Mouse (Mus musculus): ENCODE results near the gene Hipk3.

Hipk3 gene

DNA sequence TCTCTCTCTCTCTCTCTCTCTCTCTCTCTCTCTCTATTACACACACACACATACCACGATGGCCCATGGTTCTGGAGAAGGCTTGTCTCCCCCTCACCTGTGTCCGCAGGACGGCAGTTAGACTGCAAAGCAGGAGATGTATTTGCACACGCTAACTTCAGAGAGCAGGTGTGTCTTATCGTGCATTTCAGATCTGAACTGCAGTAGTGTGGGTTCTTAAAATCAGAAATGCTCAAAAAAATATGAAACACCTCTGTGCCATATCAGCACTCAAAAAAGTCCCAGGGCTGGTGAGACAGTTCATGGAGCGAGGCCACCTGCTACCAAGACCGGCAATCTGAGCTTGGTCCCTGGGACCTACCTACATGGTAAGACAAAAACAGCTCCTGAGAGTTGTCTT, 82.4 kb downstream of the Hipk3 start:
- no peak for DNase-seq (ENCODE audit: low spot score)

DNA sequence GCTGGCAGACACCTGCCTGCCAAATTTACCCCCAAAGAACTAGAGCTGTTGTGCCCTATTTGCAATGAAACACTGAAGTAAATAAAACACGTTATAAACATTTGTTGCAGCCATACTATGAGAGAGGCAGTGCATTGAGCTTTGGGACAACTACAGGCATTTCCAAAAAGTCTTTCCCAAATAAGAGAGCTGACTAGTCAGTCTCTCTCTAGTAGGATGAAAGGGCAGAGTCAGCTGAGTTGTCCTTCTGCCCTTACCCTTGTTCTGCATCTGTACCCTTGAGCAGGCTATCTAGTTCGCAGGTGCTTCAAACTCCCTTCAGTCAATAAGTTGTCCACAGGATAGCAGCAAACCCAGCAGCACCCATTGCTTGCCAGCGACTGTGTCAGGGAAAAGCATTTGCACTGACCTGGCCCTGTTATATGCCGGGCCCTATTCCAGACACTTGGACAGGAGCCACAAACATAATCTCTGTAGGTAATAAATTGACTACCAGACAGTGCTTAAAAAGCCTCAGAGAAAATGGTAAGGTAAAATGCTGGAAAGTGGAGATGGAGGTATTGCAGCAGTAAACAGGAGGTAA, 83.2 kb downstream of the Hipk3 start, which contains the start of gene D430041D05Rik:
Gene D430041D05Rik, minus strand, starts transcription at position 51 of the 583 bp plus-strand sequence.
- DNase-seq (ENCODE audit: low spot score), result no peak

DNA sequence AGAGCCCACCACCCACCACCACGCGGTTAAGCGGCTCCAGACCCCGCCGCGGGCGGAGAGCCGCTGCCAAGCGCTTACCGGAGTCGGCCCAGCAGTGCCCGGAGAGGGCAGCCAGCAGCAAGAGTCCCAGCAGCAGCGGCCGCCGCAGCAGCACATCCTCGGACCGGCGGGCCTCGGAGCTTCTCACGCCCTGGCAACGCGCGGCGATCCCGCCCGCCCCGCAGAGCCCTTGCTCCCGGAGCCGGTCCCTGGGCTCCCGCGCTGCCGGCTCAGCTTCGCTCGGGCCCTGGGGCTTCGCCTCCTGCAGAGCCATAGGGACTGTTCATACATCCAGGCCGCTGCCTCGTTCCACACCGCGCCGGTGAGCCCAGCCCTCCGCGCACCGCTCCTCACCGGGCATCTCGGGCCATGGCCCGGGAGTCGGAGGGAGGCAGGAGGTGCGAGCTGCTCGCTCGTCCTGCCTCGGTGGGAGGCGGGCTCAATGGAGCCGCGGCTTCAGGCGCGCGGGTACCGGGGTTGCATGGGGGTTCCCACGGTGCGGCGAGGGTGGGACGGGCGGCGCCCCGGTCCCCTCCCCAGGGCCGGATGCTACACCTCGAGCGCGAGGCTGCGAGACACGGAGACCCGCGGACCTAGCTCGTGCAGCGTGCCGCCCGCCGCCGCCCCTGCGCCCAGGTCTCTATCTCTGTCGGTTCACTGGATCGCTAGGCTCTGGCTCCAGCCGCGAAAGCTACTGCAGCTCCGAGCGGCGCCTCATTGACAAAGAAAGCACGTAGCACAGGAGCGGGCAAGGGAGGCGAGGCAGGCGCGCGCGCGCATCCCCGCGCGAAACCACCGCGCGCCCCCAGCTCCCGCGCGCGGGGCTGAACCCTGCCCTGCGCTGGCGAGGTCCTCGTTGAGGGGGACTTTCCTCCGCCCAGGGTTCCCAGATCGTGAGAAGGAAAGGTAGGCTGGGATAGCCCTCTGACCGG, 84.1 kb downstream of the Hipk3 start:
- DNase-seq (ENCODE audit: low spot score), result no peak

DNA sequence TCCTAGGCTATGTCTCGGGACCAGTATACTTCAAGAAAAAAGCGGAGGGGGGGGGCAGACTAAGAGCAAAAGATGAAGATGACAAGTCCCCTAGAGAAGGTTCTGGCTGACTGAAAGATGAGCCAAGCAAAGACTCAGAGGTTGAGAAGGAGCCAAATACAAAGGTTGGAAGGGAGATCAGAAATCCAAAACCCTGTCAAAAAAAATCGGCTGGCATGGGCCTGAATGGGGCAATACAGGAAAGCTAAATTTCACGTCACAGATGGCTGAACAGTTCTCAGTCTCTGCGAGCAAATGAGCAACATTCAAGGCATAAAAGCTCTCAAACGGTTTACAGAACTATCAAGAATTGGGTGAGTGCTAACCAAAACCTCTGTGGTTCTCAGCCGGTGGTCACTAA, 85.9 kb downstream of the Hipk3 start:
- no peak for DNase-seq (ENCODE audit: low spot score)

DNA sequence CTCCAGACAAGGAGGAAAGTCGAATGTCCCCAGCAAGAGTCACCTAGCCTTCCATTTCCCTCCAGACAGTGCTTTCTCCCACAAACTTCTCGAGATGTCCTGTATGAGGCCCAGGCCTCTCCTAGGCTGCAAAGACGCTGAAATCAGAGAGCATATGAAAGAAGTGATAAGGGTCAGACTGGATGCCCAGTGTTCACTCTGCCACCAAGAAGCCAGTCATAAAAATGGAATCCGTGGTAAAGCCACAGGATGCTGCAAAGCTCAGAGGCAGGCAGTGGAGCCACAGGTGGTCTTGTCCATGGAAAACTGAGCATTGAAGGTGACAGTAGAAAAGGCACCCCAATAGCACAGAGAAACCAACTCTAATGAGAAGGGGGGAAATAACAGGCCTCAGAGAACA, 86.3 kb downstream of the Hipk3 start:
- no peak for DNase-seq (ENCODE audit: low spot score)

DNA sequence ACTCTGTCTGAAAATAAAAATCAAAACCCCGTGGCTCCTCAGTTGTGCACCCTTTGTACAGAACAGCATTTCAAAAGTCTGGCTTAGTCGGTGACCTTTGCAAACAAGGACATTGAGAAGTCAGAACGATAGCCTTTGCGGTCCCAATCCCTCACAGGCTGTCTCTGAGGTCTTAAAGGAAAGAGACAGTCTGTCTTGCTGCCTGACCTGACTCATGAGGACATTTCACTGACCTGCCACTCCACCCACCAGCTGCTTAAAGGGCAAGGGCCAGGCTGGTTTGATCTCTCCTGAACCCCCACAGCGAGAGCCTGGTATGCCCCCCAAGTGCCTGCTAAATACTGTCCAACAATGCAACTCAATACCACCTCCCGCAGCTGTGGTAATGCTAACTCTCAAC, 90.2 kb downstream of the Hipk3 start:
- DNase-seq (ENCODE audit: low spot score), result no peak

DNA sequence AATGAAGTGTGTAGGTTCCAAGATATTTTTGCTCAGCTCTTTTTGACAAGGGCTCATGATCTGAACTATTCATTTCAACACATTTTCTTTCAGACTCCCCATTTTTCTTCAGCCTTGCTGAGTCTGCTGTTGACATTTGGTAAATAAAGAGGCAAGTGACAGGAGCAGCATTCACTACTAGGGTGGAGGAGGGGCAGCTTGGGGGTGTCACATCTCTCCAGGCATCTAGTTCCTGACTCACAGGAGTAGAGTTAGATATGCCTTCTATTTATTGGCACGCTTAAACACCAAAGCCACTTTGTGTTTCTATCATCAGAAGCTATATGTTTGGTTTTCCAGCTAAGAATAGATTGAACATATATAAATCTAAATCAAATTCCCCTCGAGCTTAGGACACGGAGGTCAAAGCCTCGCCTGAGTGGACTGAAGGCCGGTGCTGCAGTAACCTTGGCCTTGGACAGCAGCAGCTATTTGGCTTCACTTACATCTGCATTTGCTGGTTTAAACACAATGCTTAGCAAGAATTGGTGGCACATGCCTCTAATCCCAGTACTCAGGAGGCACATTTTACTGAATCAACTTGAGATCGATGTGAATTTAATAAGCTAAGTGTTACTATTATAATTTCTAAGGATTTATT, 95.5 kb downstream of the Hipk3 start:
- no peak for DNase-seq (ENCODE audit: low spot score)

DNA sequence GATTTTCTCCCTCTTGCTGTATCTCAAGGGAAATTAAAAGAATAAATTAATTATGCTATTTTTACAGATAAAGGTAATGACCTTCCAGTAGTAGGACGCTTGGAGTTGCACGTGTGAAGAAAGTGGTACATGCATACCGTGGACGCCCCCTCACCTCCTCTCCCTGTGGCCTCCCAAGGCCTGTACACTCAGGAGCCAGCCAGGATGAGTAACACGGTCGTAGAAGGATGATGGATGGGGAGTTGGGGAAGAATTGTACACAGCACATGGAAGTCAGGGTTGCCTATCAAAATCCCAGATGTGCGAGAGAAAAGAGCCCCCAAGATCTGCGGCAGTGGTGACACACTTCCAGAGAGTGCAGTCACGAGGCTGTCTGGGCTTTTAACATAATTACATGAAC, 98.3 kb downstream of the Hipk3 start:
- DNase-seq (ENCODE audit: low spot score), result no peak

DNA sequence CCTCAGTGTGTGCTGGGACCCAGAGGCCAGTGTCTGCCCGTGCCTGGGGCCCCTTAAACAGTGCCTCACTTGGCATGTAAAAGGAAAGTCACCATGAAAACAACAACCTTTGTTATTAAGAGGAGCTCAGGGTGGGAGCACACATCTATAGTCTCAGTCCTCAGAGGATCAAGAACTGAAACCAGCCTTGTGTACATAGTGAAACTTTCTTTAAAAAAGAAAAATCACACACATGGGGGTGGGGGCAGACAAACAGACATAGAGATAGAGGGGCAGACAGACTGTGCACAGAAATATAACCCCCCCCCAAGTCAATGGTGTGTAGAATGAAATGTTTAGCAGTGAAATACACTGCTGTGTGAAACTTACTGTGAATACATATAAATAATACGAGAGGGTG, 99.5 kb downstream of the Hipk3 start:
- no peak for DNase-seq (ENCODE audit: low spot score)

DNA sequence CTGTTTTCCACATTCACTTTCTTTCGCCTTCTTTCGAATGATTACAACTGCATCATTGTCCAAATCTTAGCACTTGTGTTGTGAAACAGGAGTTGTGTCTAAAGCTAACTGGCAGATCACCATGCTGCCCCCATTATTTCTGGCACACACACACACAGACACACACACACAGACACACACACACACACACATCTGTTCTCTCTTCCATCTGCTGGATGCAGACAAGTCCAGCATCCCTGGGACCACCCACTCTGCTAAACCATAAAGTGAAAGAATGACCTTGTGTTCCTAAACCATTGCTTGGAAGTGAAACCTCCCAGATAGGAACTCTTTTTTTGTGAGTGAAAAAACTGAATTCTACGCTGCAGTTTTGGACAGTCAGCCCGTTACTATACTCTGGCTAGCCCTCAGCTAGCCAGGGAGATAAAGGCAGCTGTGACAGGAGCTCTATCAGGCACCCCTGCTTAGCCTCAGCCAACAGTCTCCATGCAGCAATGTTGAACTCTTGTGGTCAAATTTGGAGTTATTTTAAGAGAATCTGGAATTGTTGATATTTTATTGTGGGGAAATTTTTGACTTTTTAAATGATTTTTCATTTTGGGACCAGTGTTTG, 101.4 kb downstream of the Hipk3 start:
- no peak for DNase-seq (ENCODE audit: low spot score)

DNA sequence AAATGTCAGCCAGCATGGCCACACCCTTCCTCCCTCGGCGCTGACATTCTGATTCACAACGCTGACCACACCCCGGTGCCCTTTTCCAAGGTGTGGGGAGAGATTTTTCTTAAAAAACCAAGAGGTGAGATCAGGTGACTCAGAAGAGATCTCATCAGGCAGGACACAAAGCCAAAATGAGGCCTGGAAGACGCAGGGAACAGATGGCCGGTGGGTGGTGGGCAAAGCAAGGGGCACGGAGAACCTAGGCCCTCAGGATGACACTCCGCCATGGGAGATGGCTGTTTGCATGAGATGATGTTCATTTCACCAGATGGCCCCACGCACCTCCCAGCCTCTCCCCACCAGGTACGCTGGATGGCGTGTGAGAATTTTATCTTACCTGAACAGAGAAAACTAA, 105.0 kb downstream of the Hipk3 start:
- DNase-seq (ENCODE audit: low spot score), result no peak

DNA sequence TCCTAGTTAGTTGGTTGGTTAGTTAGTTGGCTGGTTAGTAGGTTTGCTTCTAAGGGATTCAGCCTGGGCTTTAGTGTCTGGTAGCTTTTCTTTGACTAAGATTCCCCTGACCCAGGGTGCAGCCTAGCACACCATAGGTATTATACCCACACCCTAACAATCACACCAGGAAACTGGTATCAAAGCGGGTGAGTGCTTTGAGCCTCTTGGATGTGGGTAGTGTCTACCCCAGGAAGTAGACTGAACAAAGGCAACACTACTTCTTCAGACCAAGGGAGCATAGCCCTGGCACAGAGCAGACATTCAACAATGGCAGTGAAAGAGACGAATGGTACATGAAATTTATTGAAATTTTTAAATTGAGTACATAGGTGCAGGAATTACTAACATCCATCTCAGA, 108.3 kb downstream of the Hipk3 start:
- no peak for DNase-seq (ENCODE audit: low spot score)

DNA sequence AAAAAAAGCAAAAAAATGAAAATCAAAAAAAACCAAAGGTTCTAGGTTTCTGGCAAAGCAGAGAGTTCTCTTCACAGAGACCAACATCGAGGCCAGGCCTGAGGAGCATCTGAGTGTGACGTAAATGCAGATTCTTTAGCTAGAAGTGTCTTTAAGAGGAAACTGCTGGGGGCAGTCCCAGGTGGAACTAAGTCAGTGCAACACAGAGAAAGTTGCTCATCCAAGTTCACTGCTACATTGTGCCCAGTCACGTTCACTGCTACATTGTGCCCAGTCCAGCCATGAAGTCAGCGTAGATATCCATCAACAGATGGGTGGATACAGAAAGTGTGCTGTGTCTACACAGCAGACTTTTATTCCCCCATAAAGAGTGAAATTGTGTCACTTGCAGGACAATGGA, 110.7 kb downstream of the Hipk3 start:
- DNase-seq (ENCODE audit: low spot score), result no peak

DNA sequence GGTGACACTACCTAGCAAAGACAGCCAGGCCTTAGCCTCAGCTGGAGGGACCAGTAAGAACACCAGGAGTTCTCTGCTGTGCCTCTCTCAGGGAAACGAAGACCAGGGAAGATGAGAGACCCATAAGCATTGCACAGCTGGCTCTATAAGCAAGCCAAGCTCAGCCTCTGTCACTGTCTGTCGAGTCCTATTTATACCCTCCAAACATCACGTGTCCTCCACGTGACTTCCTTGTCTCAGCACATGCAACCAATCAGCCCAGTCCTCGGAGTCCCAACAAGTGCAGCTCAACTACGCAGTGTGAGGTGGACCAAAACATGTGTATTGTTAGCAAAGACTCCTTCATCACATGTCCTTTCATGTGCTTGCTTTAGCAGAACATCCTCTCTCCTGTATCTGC, 111.4 kb downstream of the Hipk3 start:
- DNase-seq (ENCODE audit: low spot score), result no peak

DNA sequence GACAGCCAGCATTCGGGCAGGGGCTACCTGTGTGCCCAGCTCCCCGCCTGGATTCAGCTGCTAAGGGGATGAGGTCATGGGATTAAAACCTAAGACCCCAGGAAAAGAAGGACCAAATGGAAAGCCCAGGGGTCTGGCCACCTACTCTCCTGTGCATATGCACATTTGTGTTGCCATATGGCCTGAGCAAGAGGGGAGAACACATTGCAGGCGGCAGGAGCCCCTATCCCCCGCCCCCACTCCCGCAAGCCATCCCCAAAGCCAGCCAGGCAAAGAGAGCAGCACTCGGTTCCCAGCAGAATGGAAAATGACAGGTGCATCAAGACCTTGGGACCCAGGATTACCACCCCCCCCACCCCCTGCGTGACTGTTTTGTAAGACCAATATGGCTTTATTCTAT, 114.9 kb downstream of the Hipk3 start:
- no peak for DNase-seq (ENCODE audit: low spot score)

DNA sequence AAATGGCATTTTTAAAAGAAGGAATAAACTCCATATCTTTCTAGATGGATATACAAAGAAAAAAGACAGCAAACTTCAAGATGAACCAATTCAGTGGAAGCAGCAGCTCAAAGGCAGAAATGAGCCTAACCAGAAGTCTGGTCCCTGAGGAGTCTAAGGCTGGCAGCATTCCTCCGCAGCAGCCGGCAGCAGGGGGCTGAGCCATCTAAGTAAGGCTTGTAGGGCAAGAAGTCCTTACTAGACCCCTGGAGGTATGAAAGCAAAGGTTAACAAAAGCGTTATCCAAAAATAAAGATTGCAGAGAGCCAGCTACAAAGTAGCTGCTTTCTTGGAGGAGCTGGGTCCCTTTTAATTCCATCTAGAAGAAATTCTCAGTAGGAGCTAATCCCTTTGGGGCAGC, 115.5 kb downstream of the Hipk3 start:
- no peak for DNase-seq (ENCODE audit: low spot score)

DNA sequence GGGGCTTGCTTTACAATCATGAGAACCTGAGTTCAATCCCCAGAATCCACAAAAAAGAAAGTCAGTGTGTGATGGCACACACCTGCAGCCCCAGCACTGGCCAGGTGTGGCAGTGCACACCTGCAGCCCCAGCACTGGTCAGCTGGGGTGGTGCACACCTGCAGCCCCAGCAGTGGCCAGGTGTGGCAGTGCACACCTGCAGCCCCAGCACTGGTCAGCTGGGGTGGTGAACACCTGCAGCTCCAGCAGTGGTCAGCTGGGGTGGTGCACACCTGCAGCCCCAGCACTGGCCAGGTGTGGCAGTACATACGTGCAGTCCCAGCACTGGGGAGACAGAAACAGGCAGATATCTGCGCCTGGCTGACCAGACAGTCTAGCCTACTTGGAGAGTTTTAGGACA, 116.3 kb downstream of the Hipk3 start:
- DNase-seq (ENCODE audit: low spot score), result no peak

Measured in MN1 (cell line).